Mouse (Mus musculus) hindbrain, embryonic 13.5 days (tissue): ENCODE data around the gene Ier2. TPM values are rescaled to one million over a fixed set of nuclear protein-coding genes. Genes with fewer than 3 reads are reported as not detected.

Source experiments
- ATAC-seq: fragments of 200-750 bp; cut with Nextera tagmentation; 2 replicates; pipeline ENCODE4 v1.8.0; 2017; ENCODE audit warnings: moderate TSS enrichment; ENCODE audit not compliant: low FRiP score
- H3K27ac ChIP-seq: fragments of 300-500 bp; sonication (generic); 2 replicates; pipeline ENCODE4 v1.5.1; 2015; ENCODE audit warnings: inconsistent platforms, mild to moderate bottlenecking, moderate library complexity
- H3K27me3 ChIP-seq: fragments of 300-500 bp; sonication (generic); 2 replicates; pipeline ENCODE4 v1.6.1; 2015; ENCODE audit warnings: mild to moderate bottlenecking, inconsistent platforms
- H3K36me3 ChIP-seq: fragments of 300-500 bp; sonication (generic); 2 replicates; pipeline ENCODE4 v1.6.1; 2015; ENCODE audit warnings: mild to moderate bottlenecking, inconsistent platforms
- H3K4me1 ChIP-seq: fragments of 300-500 bp; sonication (generic); replicated peaks from 2 replicates; pipeline ENCODE4 v1.6.1; 2015; ENCODE audit warnings: inconsistent platforms
- H3K4me2 ChIP-seq: fragments of 300-500 bp; sonication (generic); 2 replicates; pipeline ENCODE4 v1.6.1; 2015; ENCODE audit warnings: inconsistent platforms, mild to moderate bottlenecking, moderate library complexity
- H3K4me3 ChIP-seq: fragments of 300-500 bp; sonication (generic); 2 replicates; pipeline ENCODE4 v1.5.1; 2015; ENCODE audit warnings: mild to moderate bottlenecking, inconsistent platforms
- H3K9ac ChIP-seq: fragments of 300-500 bp; sonication (generic); 2 replicates; pipeline ENCODE4 v1.6.1; 2015; ENCODE audit warnings: mild to moderate bottlenecking, inconsistent platforms
- H3K9me3 ChIP-seq: fragments of 300-500 bp; sonication (generic); 2 replicates; pipeline ENCODE4 v1.6.1; 2016; ENCODE audit warnings: inconsistent platforms
- WGBS: fragments of 180-500 bp; shearing (Covaris S2); methylation state at CpG from one replicate; pipeline ENCODE4 v1.1.7; 2015; 5-methylcytosine and 5-hydroxymethylcytosine counted together
- polyA plus RNA-seq: library from polyadenylated mRNA; unstranded; fragments of >200 nt; fragmentation: Nextera tagmentation; extraction: Ambion mirVana; gene quantifications from 2 replicates; pipeline ENCODE4 v1.2.1, GENCODE M21; 2015

The Ier2 gene
- polyA plus RNA-seq, 1 experiment from 2014 or later, result 32.2 TPM

DNA sequence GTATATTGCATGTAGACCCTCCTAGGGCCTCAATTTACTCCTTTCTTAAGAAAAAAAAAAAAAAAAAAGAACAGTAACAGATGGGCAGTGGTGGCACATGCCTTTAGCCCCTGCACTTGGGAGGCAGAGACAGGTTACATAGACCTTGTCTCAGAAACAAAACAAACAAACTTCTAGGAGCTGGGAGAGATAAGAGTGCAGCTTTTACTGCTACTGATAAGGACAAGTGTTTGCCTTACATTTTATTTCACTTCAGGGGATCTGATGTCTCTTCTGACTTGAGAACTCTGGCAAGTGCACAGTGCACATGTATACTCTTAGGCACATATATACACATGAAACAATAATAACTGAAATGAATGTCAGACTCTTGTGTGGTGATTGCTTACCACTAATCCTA, 5.4 kb downstream of the Ier2 start:
- Histone ChIP-seq H3K4me1 (peaks cover 55% of the 10 kb centered on the region), H3K36me3 (no peaks in the 10 kb centered on the region), H3K4me3 (peak overlapping the region; percentile 32; the same call in 1 of the 2 replicates), H3K27ac (peak overlapping the region; percentile 88; the same call in 1 of the 2 replicates), H3K27me3 (peaks cover 3% of the 10 kb centered on the region; the same call in 1 of the 2 replicates), H3K4me2 (peak overlapping the region; percentile 52), H3K9me3 (no peaks in the 10 kb centered on the region), H3K9ac (no peak overlapping the region)
- no peak for ATAC-seq

DNA sequence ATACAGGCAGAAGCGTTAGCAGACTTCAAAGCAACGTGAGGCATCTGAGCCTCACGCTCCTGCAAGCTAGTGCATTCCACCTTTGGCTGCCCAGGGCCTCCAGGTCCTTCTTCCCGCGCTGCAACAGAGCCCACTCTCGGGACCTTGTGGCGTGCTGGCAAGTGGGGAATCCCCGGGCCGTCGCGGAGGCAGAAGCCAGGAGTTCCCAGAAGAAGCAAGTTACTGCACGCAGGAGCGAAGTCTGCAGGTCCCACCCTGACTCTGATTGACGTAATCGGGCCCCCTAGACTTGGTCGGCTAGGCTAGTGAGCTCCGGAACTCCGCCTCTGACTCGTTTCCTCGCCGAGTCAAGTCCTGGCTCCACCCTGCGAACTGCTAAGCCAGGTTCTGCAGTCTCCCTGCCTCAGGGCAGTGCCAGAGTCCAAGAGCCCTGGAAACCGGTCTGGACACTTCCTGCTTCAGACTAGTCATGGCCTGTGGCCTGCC, 6.0 kb downstream of the Ier2 start:
- no peak for ATAC-seq

DNA sequence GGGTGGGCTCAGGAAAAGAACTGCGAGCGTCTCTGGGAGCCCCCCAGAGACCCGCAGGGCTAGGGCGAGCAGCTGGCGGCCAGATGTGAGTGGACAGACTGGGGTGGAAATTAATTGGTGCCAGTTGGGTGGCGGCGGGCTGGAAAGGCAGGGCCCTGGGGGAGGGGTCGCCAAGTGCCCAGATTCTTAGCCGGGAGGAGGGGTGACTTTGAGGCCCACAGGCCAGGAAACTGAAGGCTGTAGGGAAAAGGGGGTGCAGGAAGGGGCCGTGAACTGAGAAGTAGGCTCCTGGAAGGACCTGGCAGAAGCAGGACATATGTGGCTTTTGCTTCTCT, 6.5 kb downstream of the Ier2 start:
- Histone ChIP-seq H3K9ac (peak overlapping the region; percentile 49), H3K27ac (peak overlapping the region; percentile 88), H3K27me3 (peaks cover 3% of the 10 kb centered on the region; the same call in 1 of the 2 replicates), H3K4me1 (peaks cover 49% of the 10 kb centered on the region), H3K36me3 (no peaks in the 10 kb centered on the region), H3K4me3 (peak overlapping the region; percentile 32), H3K9me3 (no peaks in the 10 kb centered on the region), H3K4me2 (peak overlapping the region; percentile 52)
- 3% methylated on average over 10 of the region's 10 CpGs for WGBS
- ATAC-seq, result 0 out of 2 replicates have a peak, but pooled peaks have one; percentile 7

More for the DNA sequence above, 6.0 kb downstream of the Ier2 start:
- Histone ChIP-seq H3K4me2 (peak overlapping the region; percentile 52), H3K4me3 (peak overlapping the region; percentile 32), H3K4me1 (peaks cover 51% of the 10 kb centered on the region), H3K9me3 (no peaks in the 10 kb centered on the region), H3K27me3 (peaks cover 3% of the 10 kb centered on the region; the same call in 1 of the 2 replicates), H3K36me3 (no peaks in the 10 kb centered on the region), H3K27ac (peak overlapping the region; percentile 88), H3K9ac (peak overlapping the region; percentile 49)
- 1% methylated on average over 23 of the region's 23 CpGs for WGBS

DNA sequence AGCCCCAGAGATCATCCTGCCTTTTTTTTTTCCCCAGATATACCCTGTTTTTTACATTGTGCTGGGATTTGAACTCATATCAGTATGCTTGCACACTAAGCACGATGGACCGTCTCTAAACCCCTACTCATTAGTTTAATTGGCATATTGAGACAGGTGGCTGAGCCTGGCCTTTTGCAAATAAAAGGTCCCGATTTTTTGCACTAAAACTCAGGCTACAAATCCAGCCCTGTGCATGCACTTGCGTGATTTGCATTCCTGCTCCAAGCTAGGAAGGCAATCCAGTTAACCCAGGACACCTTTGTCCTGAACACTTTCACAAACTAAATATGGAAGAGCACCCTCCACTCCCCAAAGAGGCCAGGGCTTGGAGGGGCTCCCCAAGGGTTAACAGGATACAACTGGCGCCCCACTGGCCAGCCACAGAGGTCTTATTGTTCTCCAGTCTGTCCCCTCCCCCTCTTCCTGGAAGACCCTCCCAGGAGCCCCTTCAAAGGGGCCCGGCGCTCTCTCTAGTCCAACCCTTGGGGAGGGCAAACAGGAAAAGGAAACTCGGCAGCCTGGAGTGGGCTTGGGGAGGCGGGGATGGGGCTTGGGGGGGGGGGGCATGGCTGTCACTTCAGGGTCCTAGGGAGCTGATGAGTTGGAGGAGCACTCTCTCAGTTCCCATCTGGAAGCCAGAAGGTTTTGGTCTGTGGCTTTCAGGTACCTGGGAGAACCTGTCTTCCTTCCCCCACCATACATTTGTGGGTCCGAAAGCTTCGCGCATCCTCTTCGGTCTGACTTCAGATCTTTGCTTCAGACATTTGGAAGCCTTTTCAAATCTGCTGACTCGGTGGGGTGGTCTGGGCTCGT, 7.1 kb downstream of the Ier2 start:
- WGBS, result 2% methylated on average over 14 of the region's 15 CpGs
- peak; percentile 82 for ATAC-seq
- H3K4me1 ChIP-seq, result peaks cover 46% of the 10 kb centered on the region

DNA sequence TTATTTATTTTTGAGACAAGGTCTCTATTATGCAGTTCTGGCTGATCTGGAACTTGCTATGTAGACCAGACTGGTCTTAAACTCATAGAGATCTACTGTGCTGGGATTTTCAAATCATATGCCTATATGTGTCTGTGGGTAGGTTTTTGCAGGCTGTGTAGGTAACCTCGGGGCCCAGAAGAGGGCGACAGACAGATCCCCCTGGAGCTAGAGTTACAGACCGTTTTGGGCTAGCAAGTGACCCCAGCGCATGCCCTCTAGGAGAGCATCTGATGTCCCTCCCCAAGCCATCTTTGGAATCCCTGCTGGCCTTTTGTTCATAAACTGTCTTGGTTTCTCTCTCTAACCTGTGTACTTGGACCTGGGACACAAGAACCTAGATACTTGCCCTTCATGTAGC, 8.1 kb downstream of the Ier2 start:
- peak overlapping the region; percentile 88; the same call in 1 of the 2 replicates for H3K27ac ChIP-seq
- H3K4me1 ChIP-seq, result peaks cover 42% of the 10 kb centered on the region
- no peak overlapping the region for H3K4me2 ChIP-seq
- 40% methylated on average over 4 of the region's 4 CpGs for WGBS
- H3K36me3 ChIP-seq, result no peaks in the 10 kb centered on the region
- H3K9ac ChIP-seq, result no peak overlapping the region
- H3K4me3 ChIP-seq, result no peak overlapping the region
- peaks cover 3% of the 10 kb centered on the region; the same call in 1 of the 2 replicates for H3K27me3 ChIP-seq
- ATAC-seq, result no peak
- no peaks in the 10 kb centered on the region for H3K9me3 ChIP-seq

More for the DNA sequence above, 7.1 kb downstream of the Ier2 start:
- Histone ChIP-seq H3K9ac (peak overlapping the region; percentile 49), H3K4me3 (peak overlapping the region; percentile 32), H3K27me3 (peaks cover 3% of the 10 kb centered on the region; the same call in 1 of the 2 replicates), H3K4me2 (peak overlapping the region; percentile 52), H3K36me3 (no peaks in the 10 kb centered on the region), H3K9me3 (no peaks in the 10 kb centered on the region), H3K27ac (peak overlapping the region; percentile 88)

DNA sequence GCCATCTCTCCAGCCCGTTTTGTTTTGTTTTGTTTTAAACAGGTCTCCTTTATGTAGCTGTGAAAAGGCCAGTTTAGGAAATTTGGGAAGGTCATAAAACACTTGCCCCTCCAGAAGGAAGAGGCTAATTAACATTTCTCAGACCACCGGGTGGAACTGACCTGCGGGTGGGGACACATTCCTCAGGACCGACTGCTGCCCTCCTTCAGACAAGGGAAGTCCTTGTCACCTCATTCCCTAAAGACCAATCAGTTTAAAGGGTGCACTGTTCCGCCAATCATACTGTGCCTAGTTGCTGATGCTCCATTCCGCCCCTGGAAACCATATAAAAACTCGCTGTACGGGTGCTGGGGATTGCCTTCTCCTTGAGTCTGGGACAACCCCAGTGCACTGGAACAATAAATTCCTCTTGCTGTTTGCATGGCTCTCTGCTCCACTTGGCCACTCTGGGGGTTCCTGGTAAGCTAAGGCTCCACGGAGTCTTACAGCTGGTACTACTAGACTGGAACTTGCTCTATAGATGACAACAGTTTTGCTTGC, 9.5 kb downstream of the Ier2 start:
- H3K27me3 ChIP-seq, result peaks cover 3% of the 10 kb centered on the region; the same call in 1 of the 2 replicates
- ATAC-seq, result no peak
- H3K4me1 ChIP-seq, result peaks cover 36% of the 10 kb centered on the region
- 56% methylated on average over 9 of the region's 9 CpGs for WGBS
- no peaks in the 10 kb centered on the region for H3K9me3 ChIP-seq
- no peak overlapping the region for H3K4me2 ChIP-seq
- no peak overlapping the region for H3K4me3 ChIP-seq
- H3K36me3 ChIP-seq, result no peaks in the 10 kb centered on the region
- no peak overlapping the region for H3K27ac ChIP-seq
- H3K9ac ChIP-seq, result no peak overlapping the region

DNA sequence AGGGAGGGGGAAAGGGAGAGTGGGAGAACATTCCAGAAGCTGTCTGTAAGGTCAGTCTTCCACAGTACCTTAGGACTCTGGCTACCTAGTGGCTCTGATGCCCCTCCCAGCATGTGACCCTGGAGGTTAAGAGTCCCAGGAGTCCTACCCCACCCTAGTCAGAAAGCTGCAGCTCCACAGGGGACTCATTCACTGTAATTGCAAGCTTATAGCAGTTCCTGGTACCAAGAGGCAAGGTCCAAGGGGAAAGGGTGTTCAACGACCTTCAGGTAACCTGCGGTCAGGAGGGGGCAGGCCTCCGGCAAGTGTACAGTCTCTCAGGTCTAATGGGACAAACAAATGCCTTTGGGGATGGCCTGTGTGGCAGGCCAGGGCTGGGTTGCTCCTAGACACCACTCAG, 12.4 kb downstream of the Ier2 start:
- Histone ChIP-seq H3K4me1 (peaks cover 25% of the 10 kb centered on the region), H3K36me3 (no peaks in the 10 kb centered on the region), H3K4me2 (no peak overlapping the region), H3K9ac (0 out of 2 replicates have a peak overlapping the region, but pooled peaks have one; percentile 10), H3K27ac (peak overlapping the region; percentile 27; the same call in 1 of the 2 replicates), H3K27me3 (no peaks in the 10 kb centered on the region), H3K9me3 (no peaks in the 10 kb centered on the region), H3K4me3 (no peak overlapping the region)
- no peak for ATAC-seq
- WGBS, result 25% methylated on average over 3 of the region's 3 CpGs

DNA sequence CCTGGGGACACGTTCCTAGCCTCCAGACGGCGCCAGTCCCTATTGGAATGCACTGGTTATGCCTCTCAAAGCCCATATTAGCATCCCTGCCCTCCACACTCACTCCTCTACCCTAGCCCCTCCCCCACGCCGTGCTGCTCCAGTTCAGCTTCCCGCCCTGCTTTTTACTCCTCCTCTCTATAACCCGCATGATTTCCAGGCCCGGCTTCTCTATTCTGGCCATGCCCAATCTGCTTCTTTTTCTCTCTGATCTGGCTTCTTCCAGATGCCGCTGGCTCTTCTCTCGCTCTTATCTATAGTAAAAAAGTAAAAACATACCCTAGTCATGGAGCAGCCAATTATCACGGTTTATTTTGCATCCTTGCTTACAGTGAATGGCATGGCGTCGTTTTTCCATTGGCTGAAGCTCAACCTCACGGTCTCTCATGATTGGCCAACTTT, 15.2 kb downstream of the Ier2 start:
- Histone ChIP-seq H3K27ac (peak overlapping the region; percentile 55), H3K4me3 (peak overlapping the region; percentile 30), H3K4me1 (peaks cover 20% of the 10 kb centered on the region), H3K9me3 (no peaks in the 10 kb centered on the region), H3K36me3 (no peaks in the 10 kb centered on the region), H3K4me2 (peak overlapping the region; percentile 54), H3K27me3 (no peaks in the 10 kb centered on the region), H3K9ac (peak overlapping the region; percentile 64)
- peak; percentile 63 for ATAC-seq
- 2% methylated on average over 14 of the region's 14 CpGs for WGBS

DNA sequence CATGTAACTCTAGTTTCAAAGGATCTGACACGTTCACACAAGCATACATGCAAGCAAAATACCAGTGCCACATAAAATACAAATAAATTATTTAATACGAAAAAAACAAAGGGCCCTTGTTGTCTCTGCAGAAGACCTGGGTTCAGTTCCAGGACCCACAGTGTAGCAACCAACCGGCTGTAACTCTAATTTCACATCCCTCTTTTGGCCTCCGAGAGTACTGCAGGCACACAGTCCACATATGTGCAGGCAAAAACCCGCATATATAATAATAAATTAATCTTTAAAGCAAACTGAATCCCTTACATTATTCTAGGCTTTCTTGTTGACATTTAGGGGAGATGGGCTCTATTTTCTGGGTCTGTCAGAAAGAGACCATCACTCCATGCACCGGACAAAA, 15.9 kb downstream of the Ier2 start:
- ATAC-seq, result no peak
- Histone ChIP-seq H3K9me3 (no peaks in the 10 kb centered on the region), H3K4me3 (no peak overlapping the region), H3K36me3 (no peaks in the 10 kb centered on the region), H3K27ac (0 out of 2 replicates have a peak overlapping the region, but pooled peaks have one; percentile 55), H3K9ac (no peak overlapping the region), H3K27me3 (no peaks in the 10 kb centered on the region), H3K4me1 (peaks cover 20% of the 10 kb centered on the region), H3K4me2 (no peak overlapping the region)
- 53% methylated on average over 6 of the region's 6 CpGs for WGBS

DNA sequence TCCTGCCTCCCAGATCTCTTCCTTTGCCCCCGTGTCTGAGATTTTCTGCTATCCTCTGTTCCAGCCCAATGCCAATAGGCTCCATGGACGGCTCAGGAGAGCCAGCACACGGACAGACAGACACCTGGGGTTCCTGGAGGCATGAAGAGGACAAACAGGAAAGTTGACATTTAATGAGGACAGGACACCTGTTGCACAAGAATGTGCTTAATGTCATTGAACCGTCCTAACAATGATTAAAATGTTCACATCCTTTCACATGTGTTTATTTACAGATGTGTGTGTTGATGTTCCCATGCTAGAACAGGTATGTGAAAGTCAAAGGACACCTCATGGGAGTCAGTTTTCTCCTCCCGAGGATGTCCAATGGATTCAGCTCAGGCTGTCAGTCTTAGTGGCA, 19.6 kb downstream of the Ier2 start:
- no peak for ATAC-seq
- H3K4me2 ChIP-seq, result no peak overlapping the region
- H3K27me3 ChIP-seq, result no peaks in the 10 kb centered on the region
- WGBS, result 77% methylated on average over 5 of the region's 5 CpGs
- no peak overlapping the region for H3K9ac ChIP-seq
- no peaks in the 10 kb centered on the region for H3K36me3 ChIP-seq
- no peak overlapping the region for H3K27ac ChIP-seq
- no peaks in the 10 kb centered on the region for H3K9me3 ChIP-seq
- H3K4me3 ChIP-seq, result no peak overlapping the region
- peaks cover 18% of the 10 kb centered on the region for H3K4me1 ChIP-seq

DNA sequence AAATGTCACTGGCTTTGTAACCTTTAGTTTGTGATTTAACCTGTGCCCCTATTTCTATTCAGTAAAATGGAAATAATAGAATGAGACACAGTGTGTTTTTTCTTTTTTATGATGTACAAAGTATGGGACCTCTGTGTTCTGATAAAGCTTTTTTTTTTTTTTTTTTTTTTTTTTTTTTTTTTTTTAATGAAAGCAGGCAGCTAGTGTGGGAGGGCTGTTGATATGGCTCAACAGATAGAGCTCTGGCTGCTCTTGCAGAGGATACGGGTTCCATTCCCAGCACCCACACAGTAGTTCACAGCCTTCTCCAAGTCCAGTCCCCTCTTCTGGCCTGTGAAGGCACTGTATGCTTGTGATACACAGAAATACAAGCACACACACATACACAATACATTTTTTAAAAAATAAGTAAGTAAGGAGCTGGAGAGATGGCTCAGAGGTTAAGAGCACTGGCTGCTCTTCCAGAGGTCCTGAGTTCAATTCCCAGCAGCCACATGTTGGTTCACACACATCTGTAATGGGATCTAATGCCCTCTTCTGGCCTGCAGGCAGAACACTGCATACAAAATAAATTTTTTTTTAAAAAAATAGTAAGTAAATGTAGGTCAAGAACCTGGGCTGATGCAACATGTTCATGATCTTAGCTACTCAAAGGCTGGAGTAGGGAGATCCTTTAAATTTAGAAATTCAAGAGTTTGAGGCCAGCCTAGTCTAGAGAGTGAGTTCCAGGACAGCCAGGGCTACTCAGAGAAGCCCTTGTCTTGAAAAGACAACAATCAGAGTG, 20.9 kb downstream of the Ier2 start:
- Histone ChIP-seq H3K27me3 (0 out of 2 replicates have a peak, but pooled peaks cover 3% of the 10 kb centered on the region), H3K4me2 (no peak overlapping the region), H3K9ac (no peak overlapping the region), H3K27ac (no peak overlapping the region), H3K4me3 (no peak overlapping the region), H3K36me3 (0 out of 2 replicates have a peak, but pooled peaks cover 2% of the 10 kb centered on the region), H3K9me3 (no peaks in the 10 kb centered on the region), H3K4me1 (peaks cover 14% of the 10 kb centered on the region)
- ATAC-seq, result no peak
- WGBS, result 100% methylated on average over 1 of the region's 1 CpGs
